Mouse (Mus musculus): ENCODE data around the gene Cntnap2. TPM values are rescaled to one million over a fixed set of nuclear protein-coding genes. Genes with fewer than 3 reads are reported as not detected.

Gene Cntnap2
- total and polyA plus RNA-seq, 3 experiments, result 0.30 to 0.79 (median 0.44) TPM

DNA sequence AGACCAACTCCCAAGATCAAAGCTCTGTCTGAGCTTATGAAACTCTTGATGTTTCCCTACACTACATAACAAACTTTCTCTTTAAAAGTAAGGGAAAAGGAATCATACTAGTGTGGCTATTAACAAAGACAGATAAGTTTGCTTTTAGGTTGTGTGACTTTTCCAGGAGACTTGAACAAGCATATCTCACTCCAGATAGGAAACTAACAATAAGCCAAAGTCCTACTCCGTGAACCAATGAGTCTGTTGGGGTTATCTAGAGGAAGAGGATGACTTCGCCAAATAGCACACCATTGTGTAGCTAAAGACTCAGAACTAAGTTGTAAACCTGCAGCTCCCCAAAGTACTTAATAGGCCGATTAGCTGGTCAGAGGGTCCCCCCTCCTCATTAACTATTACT is 1860.8 kb downstream of the Cntnap2 start:
- dilution Hi-C loops (cut with MboI; ENCODE audit: extremely low pct_ligation_motif_present, extremely low pct_unique_long_range_greater_than_20kb, low sequenced_read_pairs) (no loop called here), in situ Hi-C loops (cut with MboI; ENCODE audit: low pct_ligation_motif_present, low pct_unique_long_range_greater_than_20kb, low sequenced_read_pairs) (no loop called here)
- Histone ChIP-seq H3K27me3 (replicated peaks) (no peaks in the 10 kb centered on the region), H3K36me3 (replicated peaks in 1 of 2; ENCODE audit: control insufficient read depth in 1 of 2, insufficient read depth in 1 of 2, low read length in 1 of 2) (no peaks in the 10 kb centered on the region), H3K4me3 (replicated peaks in 1 of 3; ENCODE audit: low read depth in 2 of 3, low read length in 2 of 3, poor library complexity in 1 of 3) (no peak overlapping the region), H3K9me3 (replicated peaks; ENCODE audit: low read length) (no peaks in the 10 kb centered on the region), H3K27ac (ENCODE audit: insufficient read depth, low read depth) (no peak overlapping the region), H3K79me2 (replicated peaks; ENCODE audit: control insufficient read depth, extremely low read depth, insufficient read depth, poor library complexity, severe bottlenecking) (no peaks in the 10 kb centered on the region), H3K9ac (ENCODE audit: insufficient read depth, low read depth) (no peak overlapping the region), H3K4me1 (ENCODE audit: control insufficient read depth in 1 of 2, insufficient read depth in 2 of 2) (0 out of 4 replicates have a peak, but pooled peaks cover 0 to 3% of the 10 kb centered on the region in 2 experiments), H3K4me2 (ENCODE audit: insufficient read depth, low read depth, poor library complexity, severe bottlenecking) (no peak overlapping the region)
- TF ChIP-seq ZMIZ1 (IDR thresholded peaks at IDR 0.05; ENCODE audit: low read depth, low read length), result no peak
- TF ChIP-seq POLR2AphosphoS2 (IDR thresholded peaks at IDR 0.05; ENCODE audit: low read depth, low read length), result no peak
- no peak for TF ChIP-seq NRF1 (IDR thresholded peaks at IDR 0.05; ENCODE audit: low read depth, low read length)
- TF ChIP-seq CTCF (conservative IDR thresholded peaks at IDR 0.05 in 1 of 2, IDR thresholded peaks at IDR 0.05 in 1 of 2; ENCODE audit: low read depth in 2 of 2, low read length in 2 of 2), result no peak
- TF ChIP-seq RCOR1 (conservative IDR thresholded peaks at IDR 0.05; ENCODE audit: low read depth, low read length), result no peak
- no peak for TF ChIP-seq MAZ (IDR thresholded peaks at IDR 0.05; ENCODE audit: low read depth, low read length)
- no peak for TF ChIP-seq MYC (IDR thresholded peaks at IDR 0.05; ENCODE audit: low read depth, low read length)
- no peak for TF ChIP-seq TCF12 (IDR thresholded peaks at IDR 0.05; ENCODE audit: low read depth, low read length)
- no peak for TF ChIP-seq USF1 (IDR thresholded peaks at IDR 0.05; ENCODE audit: low read depth, low read length)
- no peak for TF ChIP-seq RAD21 (IDR thresholded peaks at IDR 0.05; ENCODE audit: low read depth, low read length)
- TF ChIP-seq GABPA (IDR thresholded peaks at IDR 0.05; ENCODE audit: insufficient replicate concordance, low read depth, low read length), result no peak
- no peak for TF ChIP-seq ZNF384 (IDR thresholded peaks at IDR 0.05; ENCODE audit: low read depth, low read length)
- no peak for TF ChIP-seq CHD2 (IDR thresholded peaks at IDR 0.05; ENCODE audit: low read length)
- DNase-seq (ENCODE audit: extremely low read depth), result no peak

DNA sequence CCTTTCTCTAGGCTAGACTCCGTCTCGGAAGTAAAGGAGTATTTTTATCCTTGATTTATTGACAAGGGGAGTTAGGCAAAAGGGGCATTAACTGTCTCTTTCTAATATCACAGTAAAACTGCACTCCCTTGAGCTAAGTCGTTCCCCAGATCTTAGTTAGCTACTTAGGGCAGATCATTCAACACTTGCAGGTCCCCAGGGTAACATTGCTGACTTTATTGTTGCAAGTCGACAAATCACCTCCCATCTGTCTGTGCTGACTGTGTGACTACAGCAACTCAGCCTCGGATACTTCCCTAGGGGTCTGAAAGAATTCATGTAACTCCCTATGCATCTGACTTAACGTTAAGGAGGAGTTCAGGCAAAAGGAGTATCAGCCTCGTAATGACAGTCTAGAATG is 1865.6 kb downstream of the Cntnap2 start:
- DNase-seq (ENCODE audit: extremely low read depth), result no peak
- no peak overlapping the region for H3K27ac ChIP-seq (ENCODE audit: insufficient read depth, low read depth)
- no peaks in the 10 kb centered on the region for H3K9me3 ChIP-seq (replicated peaks; ENCODE audit: low read length)
- H3K79me2 ChIP-seq (replicated peaks; ENCODE audit: control insufficient read depth, extremely low read depth, insufficient read depth, poor library complexity, severe bottlenecking), result no peaks in the 10 kb centered on the region
- H3K27me3 ChIP-seq (replicated peaks), result no peaks in the 10 kb centered on the region
- no peak overlapping the region for H3K4me2 ChIP-seq (ENCODE audit: insufficient read depth, low read depth, poor library complexity, severe bottlenecking)
- H3K4me1 ChIP-seq (ENCODE audit: control insufficient read depth in 1 of 2, insufficient read depth in 2 of 2), result no peaks in the 10 kb centered on the region
- no peak for TF ChIP-seq EP300 (IDR thresholded peaks at IDR 0.05; ENCODE audit: low read length)
- TF ChIP-seq CHD2 (IDR thresholded peaks at IDR 0.05; ENCODE audit: low read length), result no peak
- TF ChIP-seq CHD1 (IDR thresholded peaks at IDR 0.05; ENCODE audit: low read depth, low read length), result no peak
- TF ChIP-seq MEF2A (IDR thresholded peaks at IDR 0.05; ENCODE audit: borderline replicate concordance, low read depth, low read length), result no peak
- TF ChIP-seq ZC3H11A (IDR thresholded peaks at IDR 0.05; ENCODE audit: low read depth, low read length), result no peak
- TF ChIP-seq E2F4 (IDR thresholded peaks at IDR 0.05; ENCODE audit: insufficient replicate concordance, low read depth, low read length), result no peak
- TF ChIP-seq MYC (IDR thresholded peaks at IDR 0.05; ENCODE audit: low read depth, low read length), result no peak
- no peak for TF ChIP-seq TBP (conservative IDR thresholded peaks at IDR 0.05; ENCODE audit: low read depth, low read length)
- no peak for TF ChIP-seq SMC3 (IDR thresholded peaks at IDR 0.05; ENCODE audit: low read depth, low read length)
- H3K9ac ChIP-seq (ENCODE audit: insufficient read depth, low read depth), result no peak overlapping the region
- dilution Hi-C loops (cut with MboI; ENCODE audit: extremely low pct_ligation_motif_present, extremely low pct_unique_long_range_greater_than_20kb, low sequenced_read_pairs) (no loop called here), in situ Hi-C loops (cut with MboI; ENCODE audit: low pct_ligation_motif_present, low pct_unique_long_range_greater_than_20kb, low sequenced_read_pairs) (no loop called here)
- H3K4me3 ChIP-seq (replicated peaks in 1 of 3; ENCODE audit: low read depth in 2 of 3, low read length in 2 of 3, poor library complexity in 1 of 3), result no peak overlapping the region
- H3K36me3 ChIP-seq (replicated peaks in 1 of 2; ENCODE audit: control insufficient read depth in 1 of 2, insufficient read depth in 1 of 2, low read length in 1 of 2), result no peaks in the 10 kb centered on the region
